Mouse (Mus musculus) hindbrain, embryonic 12.5 days (tissue): ENCODE data around the gene Tcf7l1. TPM values are rescaled to one million over a fixed set of nuclear protein-coding genes. Genes with fewer than 3 reads are reported as not detected.

Experiments
- ATAC-seq: fragments of 200-750 bp; cut with Nextera tagmentation; 2 replicates; pipeline ENCODE4 v1.8.0; 2017; ENCODE audit warnings: moderate TSS enrichment; ENCODE audit not compliant: low FRiP score
- H3K27ac ChIP-seq: fragments of 300-500 bp; sonication (generic); 2 replicates; pipeline ENCODE4 v1.5.1; 2016; ENCODE audit warnings: mild to moderate bottlenecking
- H3K27me3 ChIP-seq: fragments of 300-500 bp; sonication (generic); 2 replicates; pipeline ENCODE4 v1.6.1; 2016; ENCODE audit warnings: mild to moderate bottlenecking
- H3K36me3 ChIP-seq: fragments of 300-500 bp; sonication (generic); 2 replicates; pipeline ENCODE4 v1.6.1; 2016; ENCODE audit warnings: mild to moderate bottlenecking
- H3K4me1 ChIP-seq: fragments of 300-500 bp; sonication (generic); 2 replicates; pipeline ENCODE4 v1.6.1; 2016
- H3K4me2 ChIP-seq: fragments of 300-500 bp; sonication (generic); replicated peaks from 2 replicates; pipeline ENCODE4 v1.6.1; 2016; ENCODE audit warnings: mild to moderate bottlenecking
- H3K4me3 ChIP-seq: fragments of 300-500 bp; sonication (generic); 2 replicates; pipeline ENCODE4 v1.5.1; 2016; ENCODE audit warnings: mild to moderate bottlenecking
- H3K9ac ChIP-seq: fragments of 300-500 bp; sonication (generic); 2 replicates; pipeline ENCODE4 v1.6.1; 2016; ENCODE audit warnings: mild to moderate bottlenecking, moderate library complexity
- H3K9me3 ChIP-seq: fragments of 300-500 bp; sonication (generic); replicated peaks from 2 replicates; pipeline ENCODE4 v1.6.1; 2016; ENCODE audit warnings: mild to moderate bottlenecking
- WGBS: fragments of 180-500 bp; shearing (Covaris S2); methylation state at CpG from one replicate; pipeline ENCODE4 v1.1.7; 2016; 5-methylcytosine and 5-hydroxymethylcytosine counted together
- polyA plus RNA-seq: library from polyadenylated mRNA; unstranded; fragments of >200 nt; fragmentation: Nextera tagmentation; extraction: Ambion mirVana; gene quantifications from 2 replicates; pipeline ENCODE4 v1.2.1, GENCODE M21; 2016

Tcf7l1 gene
- polyA plus RNA-seq, 1 experiment from 2014 or later, result 24.7 TPM

DNA sequence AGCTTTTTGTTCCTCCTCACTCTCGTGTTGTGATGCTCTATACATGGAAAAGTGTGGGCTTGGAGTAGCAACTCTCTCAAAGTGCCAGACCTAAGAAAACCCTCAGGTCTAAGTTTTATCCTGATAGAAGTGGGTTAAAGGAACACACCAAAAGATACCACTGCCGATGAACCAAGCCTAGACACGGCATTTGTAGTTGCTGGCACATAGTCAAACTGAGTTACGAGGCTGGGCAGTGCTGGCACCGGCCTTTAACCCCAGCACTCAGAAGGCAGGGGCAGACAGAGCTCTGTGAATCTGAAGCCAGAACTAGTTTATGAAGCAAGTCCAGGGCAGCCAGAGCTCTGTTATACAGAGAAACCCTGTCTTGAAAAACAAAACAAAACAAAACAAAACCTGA, 181.4 kb downstream of the Tcf7l1 start:
- H3K9ac ChIP-seq, result no peak overlapping the region
- H3K4me1 ChIP-seq, result no peaks in the 10 kb centered on the region
- H3K9me3 ChIP-seq, result no peaks in the 10 kb centered on the region
- no peaks in the 10 kb centered on the region for H3K27me3 ChIP-seq
- no peak for ATAC-seq
- 91% methylated on average over 5 of the region's 5 CpGs for whole genome bisulfite sequencing
- no peak overlapping the region for H3K4me2 ChIP-seq
- H3K4me3 ChIP-seq, result no peak overlapping the region
- H3K27ac ChIP-seq, result no peak overlapping the region
- H3K36me3 ChIP-seq, result peaks cover 74% of the 10 kb centered on the region

DNA sequence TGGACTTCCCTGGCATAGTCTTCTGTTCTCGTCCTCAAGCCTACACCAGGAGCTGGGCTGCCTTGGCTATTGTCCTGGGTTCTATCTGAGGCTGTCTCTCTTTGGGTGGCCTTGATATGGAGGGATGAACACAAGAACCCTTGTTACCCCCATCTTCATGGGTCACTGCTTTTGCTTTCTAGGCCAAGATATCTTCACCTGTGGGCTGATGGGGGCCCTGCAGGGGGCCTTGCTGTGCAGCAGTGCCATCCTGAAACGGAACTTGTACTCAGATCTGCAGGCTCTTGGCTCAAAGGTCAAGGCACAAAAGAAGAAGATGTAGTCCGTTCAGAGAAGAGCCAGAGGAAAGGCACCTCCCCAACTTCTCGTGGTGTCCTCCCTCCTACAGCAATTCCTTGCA, 182.0 kb downstream of the Tcf7l1 start:
- no peak overlapping the region for H3K9ac ChIP-seq

DNA sequence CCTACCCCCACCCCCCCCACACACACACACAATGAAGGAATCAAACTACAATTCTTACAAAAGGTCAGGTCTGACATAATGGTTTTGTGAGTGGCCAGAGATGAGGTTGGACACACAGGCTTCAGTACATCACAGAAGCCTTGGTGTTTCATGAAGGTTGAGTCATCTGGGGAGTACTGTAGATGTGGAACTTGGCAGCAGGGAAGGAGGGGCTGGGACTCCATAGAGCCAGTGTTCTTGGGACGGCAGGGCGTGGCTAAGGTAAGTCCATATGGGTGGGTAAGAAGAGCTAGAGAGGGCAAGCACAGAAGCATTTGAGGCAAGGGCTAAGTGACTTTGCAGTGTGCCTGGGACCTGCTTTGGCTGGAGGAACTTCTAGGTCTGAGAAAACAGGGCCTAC, 185.0 kb downstream of the Tcf7l1 start:
- 86% methylated on average over 2 of the region's 2 CpGs for WGBS
- ATAC-seq, result no peak
- H3K36me3 ChIP-seq, result peaks cover 47% of the 10 kb centered on the region

More for the DNA sequence above, 182.0 kb downstream of the Tcf7l1 start:
- Histone ChIP-seq H3K4me2 (no peak overlapping the region), H3K9me3 (no peaks in the 10 kb centered on the region), H3K27ac (no peak overlapping the region), H3K4me3 (no peak overlapping the region), H3K4me1 (no peaks in the 10 kb centered on the region), H3K27me3 (no peaks in the 10 kb centered on the region), H3K36me3 (peaks cover 74% of the 10 kb centered on the region)
- WGBS, result 85% methylated on average over 4 of the region's 4 CpGs
- ATAC-seq, result no peak

DNA sequence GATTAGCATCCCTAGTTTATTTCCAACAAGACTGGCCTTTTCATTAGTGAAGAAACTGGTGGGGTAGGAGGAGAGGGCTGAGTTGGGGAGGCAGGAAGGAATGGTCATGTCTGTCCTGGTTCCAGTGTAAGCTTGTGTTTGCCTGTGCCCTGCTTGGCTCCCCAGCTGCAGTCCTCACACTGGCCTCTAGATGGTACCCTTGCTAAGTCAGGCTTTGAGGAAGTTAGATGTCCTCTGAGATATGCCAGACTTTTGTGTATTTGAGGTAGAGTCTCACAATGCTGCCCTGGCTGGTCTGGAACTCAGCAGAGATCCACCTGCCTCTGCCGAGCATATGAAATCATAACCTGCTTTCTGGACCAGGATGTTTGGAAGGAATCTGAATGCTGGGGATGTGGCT, 187.3 kb downstream of the Tcf7l1 start:
- H3K4me3 ChIP-seq, result no peak overlapping the region
- peaks cover 31% of the 10 kb centered on the region for H3K36me3 ChIP-seq
- no peaks in the 10 kb centered on the region for H3K9me3 ChIP-seq
- no peak overlapping the region for H3K4me2 ChIP-seq
- H3K9ac ChIP-seq, result no peak overlapping the region
- no peak overlapping the region for H3K27ac ChIP-seq
- WGBS, result 63% methylated on average over 1 of the region's 1 CpGs
- peaks cover 16% of the 10 kb centered on the region for H3K4me1 ChIP-seq
- no peaks in the 10 kb centered on the region for H3K27me3 ChIP-seq
- ATAC-seq, result no peak

More for the DNA sequence above, 185.0 kb downstream of the Tcf7l1 start:
- Histone ChIP-seq H3K9me3 (no peaks in the 10 kb centered on the region), H3K27me3 (no peaks in the 10 kb centered on the region), H3K4me1 (peaks cover under 1% of the 10 kb centered on the region), H3K4me2 (no peak overlapping the region), H3K27ac (no peak overlapping the region), H3K4me3 (no peak overlapping the region), H3K9ac (no peak overlapping the region)

DNA sequence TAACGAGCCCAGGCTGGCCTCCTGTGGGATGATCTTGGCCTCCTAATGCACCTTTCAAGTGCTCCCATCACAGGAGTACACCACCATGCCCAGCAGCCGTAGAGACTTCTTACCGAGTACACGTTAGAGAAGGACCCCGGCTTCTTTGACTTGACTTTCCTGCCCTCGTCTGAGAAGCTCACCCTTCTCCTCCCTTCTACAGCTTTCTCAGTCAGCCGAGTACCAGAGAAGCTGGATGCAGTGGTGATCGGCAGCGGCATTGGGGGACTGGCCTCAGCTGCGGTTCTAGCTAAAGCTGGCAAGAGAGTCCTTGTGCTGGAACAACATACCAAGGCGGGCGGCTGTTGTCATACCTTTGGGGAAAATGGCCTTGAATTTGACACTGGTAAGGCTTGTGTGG, 188.3 kb downstream of the Tcf7l1 start:
- Histone ChIP-seq H3K9ac (no peak overlapping the region), H3K4me1 (peaks cover 17% of the 10 kb centered on the region), H3K9me3 (no peaks in the 10 kb centered on the region), H3K4me2 (no peak overlapping the region), H3K36me3 (peaks cover 21% of the 10 kb centered on the region), H3K27me3 (no peaks in the 10 kb centered on the region), H3K27ac (no peak overlapping the region), H3K4me3 (no peak overlapping the region)
- WGBS, result 87% methylated on average over 12 of the region's 12 CpGs
- no peak for ATAC-seq

DNA sequence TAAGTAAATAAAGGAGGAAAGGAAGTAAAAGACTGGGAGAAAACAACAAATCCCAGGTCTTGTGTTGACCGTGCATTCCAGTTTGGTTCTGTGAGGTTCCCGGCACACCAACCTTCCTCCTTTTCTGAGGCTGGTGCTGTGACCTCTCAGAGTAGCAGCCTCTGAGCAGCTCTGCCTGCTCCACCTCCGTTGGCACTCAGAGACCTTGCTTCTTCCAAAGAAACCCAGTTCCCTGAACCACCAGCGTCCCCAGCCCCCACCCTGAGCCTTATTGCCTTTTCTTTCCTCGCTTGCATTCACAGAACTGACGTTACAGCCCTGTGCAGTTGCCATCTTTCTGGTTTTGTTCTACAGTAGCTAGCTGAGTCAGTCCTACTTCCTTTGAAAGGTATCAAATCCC, 188.8 kb downstream of the Tcf7l1 start:
- H3K27ac ChIP-seq, result no peak overlapping the region
- H3K27me3 ChIP-seq, result no peaks in the 10 kb centered on the region
- 80% methylated on average over 6 of the region's 6 CpGs for WGBS
- no peak overlapping the region for H3K4me2 ChIP-seq
- H3K9me3 ChIP-seq, result no peaks in the 10 kb centered on the region
- H3K4me1 ChIP-seq, result peaks cover 17% of the 10 kb centered on the region
- H3K36me3 ChIP-seq, result 0 out of 2 replicates have a peak, but pooled peaks cover 16% of the 10 kb centered on the region
- no peak overlapping the region for H3K9ac ChIP-seq
- H3K4me3 ChIP-seq, result no peak overlapping the region
- ATAC-seq, result no peak

DNA sequence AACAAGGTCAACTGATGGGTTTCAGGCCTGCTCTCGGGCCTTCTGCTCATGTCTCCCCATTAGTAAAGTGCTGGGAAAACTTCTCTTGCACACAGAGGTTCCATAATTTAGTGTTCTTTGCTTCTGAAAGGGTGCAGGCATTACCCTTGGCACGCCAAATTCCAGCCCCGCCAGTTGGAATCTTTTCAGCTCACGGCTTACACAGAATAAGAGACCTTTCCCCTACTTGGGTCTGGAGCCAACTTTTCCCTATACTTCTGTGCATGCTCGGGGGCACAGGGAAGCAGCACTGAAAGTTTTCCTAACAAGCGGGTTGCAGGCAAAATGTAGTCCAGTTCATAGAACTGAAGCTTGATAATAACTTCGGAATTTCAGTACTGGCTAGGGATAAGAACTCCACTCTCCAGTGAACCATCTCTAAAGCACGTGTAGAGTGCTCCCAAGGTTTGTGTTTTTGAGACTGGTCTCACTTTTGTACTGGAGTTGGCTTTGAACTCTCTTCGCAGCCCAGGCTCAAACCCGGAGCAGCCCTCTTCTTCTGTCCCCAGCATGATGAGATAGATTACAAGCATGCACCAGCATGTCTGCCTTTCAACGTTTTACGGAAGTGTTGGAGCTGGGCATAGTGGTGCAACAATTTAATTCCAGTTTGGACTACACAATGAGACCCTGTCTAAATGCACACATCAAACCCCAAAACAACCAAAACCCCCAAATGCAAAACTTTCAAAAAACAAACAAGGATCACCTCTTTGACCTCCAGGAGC, 190.1 kb downstream of the Tcf7l1 start:
- Histone ChIP-seq H3K27ac (no peak overlapping the region), H3K4me1 (peaks cover 17% of the 10 kb centered on the region), H3K4me2 (peak overlapping the region; percentile 66), H3K36me3 (0 out of 2 replicates have a peak, but pooled peaks cover 5% of the 10 kb centered on the region), H3K9ac (peak overlapping the region; percentile 69; the same call in 1 of the 2 replicates), H3K4me3 (peak overlapping the region; percentile 61), H3K27me3 (no peaks in the 10 kb centered on the region), H3K9me3 (no peaks in the 10 kb centered on the region)
- 55% methylated on average over 12 of the region's 12 CpGs for WGBS
- ATAC-seq, result peak; percentile 29; the same call in 1 of the 2 replicates

DNA sequence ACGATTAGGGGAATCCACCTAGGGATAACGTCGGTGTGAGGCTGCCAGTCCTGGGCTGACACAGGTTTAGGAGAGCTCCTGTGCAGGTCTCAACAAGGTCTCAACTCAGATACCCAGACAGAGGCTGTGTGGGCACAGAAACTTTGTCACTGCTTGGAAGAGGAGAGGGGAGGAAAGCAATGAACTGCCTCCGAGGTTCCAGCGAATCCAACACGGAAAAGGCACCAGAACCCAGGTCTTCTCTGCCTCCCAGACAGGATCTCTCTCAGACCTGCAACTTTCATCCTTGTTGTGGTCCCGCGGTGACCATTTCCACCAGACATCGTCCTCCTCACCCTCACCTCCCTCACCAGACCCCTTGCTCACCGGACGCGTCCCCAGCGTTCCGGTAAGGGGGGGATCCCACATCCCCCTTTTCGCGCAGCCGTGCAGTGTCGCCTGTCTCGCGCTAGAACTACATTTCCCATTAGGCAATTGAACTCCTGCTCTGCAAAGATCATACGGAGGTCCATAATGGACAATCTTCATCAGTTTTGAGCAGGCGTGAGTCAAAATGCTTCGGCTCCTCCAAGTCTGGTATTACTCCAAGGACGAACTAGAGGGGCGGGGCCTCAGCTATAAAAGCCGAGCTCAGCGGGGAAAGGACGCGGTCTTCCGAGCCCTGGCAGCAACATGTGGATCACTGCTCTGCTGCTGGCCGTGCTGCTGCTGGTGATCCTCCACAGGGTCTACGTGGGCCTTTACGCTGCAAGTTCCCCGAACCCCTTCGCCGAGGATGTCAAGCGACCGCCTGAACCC, 190.9 kb downstream of the Tcf7l1 start, which contains the start of the genes Elmod3 and Retsat:
Gene Elmod3, minus strand, starts transcription at position 458 of the 798 bp plus-strand sequence.
Gene Retsat, plus strand, starts transcription at position 520 of the 798 bp plus-strand sequence.
- Histone ChIP-seq H3K4me3 (peak within 1 kb of the TSS; percentile 61), H3K4me2 (peak within 1 kb of the TSS; percentile 66), H3K27ac (no peak within 1 kb of the TSS), H3K36me3 (no peaks in the 10 kb centered on the region), H3K9me3 (no peaks in the 10 kb centered on the region), H3K9ac (peak within 1 kb of the TSS; percentile 69), H3K27me3 (no peaks in the 10 kb centered on the region), H3K4me1 (peaks cover 17% of the 10 kb centered on the region)
- WGBS, result 2% methylated on average over 38 of the region's 38 CpGs
- ATAC-seq, result peak; percentile 92

DNA sequence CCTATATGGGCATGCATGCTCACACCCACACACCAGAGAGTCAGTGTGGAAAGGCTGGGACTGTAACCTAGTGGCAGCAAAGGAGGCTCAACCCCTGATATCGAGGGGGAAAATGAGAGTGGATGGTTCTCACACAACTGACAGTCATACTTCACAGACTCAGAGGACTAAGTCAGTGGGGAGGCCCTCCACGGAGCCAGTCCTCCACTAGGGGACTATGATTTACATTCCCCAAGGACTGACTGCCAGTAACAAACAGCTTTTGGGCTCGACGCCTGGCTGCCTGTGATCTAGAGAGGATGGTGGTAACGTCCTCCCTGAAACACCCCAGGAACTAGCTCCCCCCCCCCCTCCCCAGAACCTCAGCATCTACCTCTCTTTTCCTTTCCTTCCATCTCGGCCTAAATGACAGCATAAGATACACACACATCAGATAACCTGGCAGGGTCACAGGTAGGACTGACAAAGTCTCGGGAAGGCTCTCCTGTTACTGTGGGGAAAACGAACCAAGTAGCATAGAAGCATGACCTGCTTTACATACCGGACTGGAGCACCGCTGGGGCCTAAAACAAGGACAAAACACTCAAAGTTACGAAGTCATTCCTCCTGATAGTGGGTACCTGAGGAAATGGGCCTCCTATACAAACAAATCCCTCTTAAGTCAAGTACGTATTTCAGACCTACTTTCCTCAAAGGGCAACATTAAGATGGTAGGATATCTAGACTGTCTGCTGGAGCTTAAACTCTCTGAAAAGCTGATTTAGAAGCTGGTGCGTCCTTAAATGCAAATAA, 191.8 kb downstream of the Tcf7l1 start:
- Histone ChIP-seq H3K9me3 (no peaks in the 10 kb centered on the region), H3K9ac (peak overlapping the region; percentile 69), H3K4me1 (peaks cover 17% of the 10 kb centered on the region), H3K4me2 (peak overlapping the region; percentile 66), H3K27ac (no peak overlapping the region), H3K4me3 (peak overlapping the region; percentile 61), H3K36me3 (no peaks in the 10 kb centered on the region), H3K27me3 (no peaks in the 10 kb centered on the region)
- 57% methylated on average over 13 of the region's 13 CpGs for WGBS
- no peak for ATAC-seq

DNA sequence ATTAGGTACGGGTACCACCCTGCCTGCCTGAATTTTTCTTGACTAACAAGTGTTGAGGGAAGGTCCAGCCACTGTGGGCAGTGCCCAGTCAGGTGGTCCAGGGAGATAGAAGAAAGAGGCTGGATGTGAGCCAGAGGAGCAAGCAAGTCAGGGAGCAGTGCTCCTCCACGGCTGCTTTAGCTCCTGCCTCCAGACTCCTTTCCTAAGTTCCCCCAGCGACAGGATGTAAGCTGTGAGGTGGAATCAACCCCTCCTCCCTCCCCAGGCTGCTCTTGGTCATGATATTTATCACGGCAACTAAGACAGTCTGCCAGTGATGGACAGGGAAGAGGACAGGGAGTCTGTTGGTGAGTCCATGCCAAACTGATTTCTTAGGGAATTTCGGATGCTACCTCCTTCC, 195.1 kb downstream of the Tcf7l1 start:
- ATAC-seq, result no peak
- Histone ChIP-seq H3K4me3 (no peak overlapping the region), H3K9ac (no peak overlapping the region), H3K9me3 (no peaks in the 10 kb centered on the region), H3K4me2 (no peak overlapping the region), H3K27ac (no peak overlapping the region), H3K27me3 (no peaks in the 10 kb centered on the region), H3K36me3 (no peaks in the 10 kb centered on the region), H3K4me1 (peaks cover 15% of the 10 kb centered on the region)
- WGBS, result 75% methylated on average over 5 of the region's 5 CpGs

DNA sequence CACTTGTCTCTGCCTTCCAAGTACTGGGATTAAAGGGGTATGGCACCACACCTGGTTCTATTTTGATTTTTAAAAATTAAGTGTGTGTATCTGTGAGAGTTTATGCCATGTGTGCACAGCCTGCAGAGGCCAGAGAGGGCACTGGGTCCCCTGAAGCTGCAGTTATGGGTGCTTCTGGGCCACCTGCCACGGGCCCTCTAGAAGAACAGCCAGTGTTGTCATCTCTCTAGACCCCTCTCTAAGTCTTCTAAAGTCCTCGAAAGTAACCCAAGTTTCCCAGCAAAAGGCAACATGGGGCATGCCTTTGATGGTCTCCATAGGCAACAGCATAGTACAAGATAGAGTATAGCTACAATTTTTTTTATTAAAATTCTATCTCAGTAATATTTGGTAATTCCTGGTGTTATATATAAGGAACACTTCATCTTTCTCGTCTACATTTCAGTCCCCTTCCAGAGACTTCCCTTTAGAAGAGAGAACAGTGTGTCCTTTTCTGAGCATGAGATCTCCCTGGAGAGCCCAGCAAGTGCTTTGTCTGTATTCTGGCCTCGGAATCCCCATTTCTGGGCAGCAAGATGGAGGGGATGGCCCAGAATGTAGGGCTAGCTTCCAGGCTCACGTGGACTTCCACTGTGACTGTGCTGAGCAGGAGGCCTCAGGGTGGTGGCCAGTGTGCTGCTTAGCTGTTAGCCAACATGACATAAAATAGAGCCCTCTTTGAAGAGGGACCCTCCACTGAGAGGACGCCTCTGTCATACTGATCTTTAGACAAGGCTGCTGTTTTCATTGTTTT, 195.8 kb downstream of the Tcf7l1 start:
- H3K9me3 ChIP-seq, result no peaks in the 10 kb centered on the region
- H3K36me3 ChIP-seq, result no peaks in the 10 kb centered on the region
- H3K4me3 ChIP-seq, result no peak overlapping the region
- H3K4me2 ChIP-seq, result no peak overlapping the region
- H3K9ac ChIP-seq, result no peak overlapping the region
- no peaks in the 10 kb centered on the region for H3K27me3 ChIP-seq
- ATAC-seq, result no peak
- peaks cover 11% of the 10 kb centered on the region for H3K4me1 ChIP-seq
- H3K27ac ChIP-seq, result no peak overlapping the region
- 79% methylated on average over 6 of the region's 6 CpGs for WGBS
